Mouse (Mus musculus) heart, adult 8-10 months (tissue): ENCODE results near the gene Unc5b. TPM values are rescaled to one million over a fixed set of nuclear protein-coding genes. Genes with fewer than 3 reads are reported as not detected.

Experiments
- DNase-seq: peaks from one replicate; pipeline ENCODE4 v3.0.0; 2022; ENCODE audit warnings: low spot score
- total RNA-seq, 4 experiments: library from RNA; stranded (reverse); gene quantifications; 2 replicates each; pipeline ENCODE4 v1.2.4; 2022

Gene Unc5b
- total RNA-seq, 4 experiments from 2014 or later, result 9.6 to 14.5 (median 12.0) TPM

GRCm38 (mm10) chr10:60800295-60801167 is 30.9 kb downstream of the Unc5b start:
- DNase-seq, result no peak

DNA sequence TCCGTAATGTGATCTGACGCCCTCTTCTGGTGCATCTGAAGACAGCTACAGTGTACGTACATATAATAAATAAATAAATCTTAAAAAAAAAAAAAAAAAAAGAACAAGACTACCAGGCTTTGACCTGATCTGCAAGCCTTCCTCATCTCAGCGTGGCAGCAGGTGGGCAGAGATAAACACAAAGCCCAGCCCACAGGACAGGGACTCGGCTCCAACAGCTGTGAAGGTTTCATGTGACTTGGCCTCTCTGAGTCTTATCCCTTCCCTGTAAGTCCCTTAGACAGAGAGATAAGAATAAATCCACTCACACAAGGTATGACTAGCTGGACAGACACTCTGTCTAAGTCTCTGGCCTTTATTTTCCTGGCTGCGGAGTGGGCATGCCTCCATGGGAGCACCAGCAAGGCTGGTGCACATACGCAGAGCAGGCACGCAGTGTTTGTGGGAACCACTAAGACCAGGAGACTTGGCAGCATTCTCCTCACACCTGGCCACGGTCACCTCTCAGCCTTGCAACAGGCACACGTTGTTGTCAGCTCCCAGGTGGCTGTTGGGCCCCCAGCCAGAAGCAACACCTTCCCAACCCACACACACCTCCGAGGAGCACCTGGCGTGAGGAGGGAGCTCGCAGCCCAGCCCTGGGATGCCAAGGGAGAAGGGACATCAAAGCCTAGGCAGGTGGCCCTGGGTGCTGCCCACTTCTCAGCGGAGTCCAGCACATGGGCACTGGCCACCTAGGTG is 33.5 kb downstream of the Unc5b start:
- no peak for DNase-seq

- no peak for DNase-seq
These were observed 34.9 kb downstream of the Unc5b start for GRCm38 (mm10) chr10:60796474-60796873.

DNA sequence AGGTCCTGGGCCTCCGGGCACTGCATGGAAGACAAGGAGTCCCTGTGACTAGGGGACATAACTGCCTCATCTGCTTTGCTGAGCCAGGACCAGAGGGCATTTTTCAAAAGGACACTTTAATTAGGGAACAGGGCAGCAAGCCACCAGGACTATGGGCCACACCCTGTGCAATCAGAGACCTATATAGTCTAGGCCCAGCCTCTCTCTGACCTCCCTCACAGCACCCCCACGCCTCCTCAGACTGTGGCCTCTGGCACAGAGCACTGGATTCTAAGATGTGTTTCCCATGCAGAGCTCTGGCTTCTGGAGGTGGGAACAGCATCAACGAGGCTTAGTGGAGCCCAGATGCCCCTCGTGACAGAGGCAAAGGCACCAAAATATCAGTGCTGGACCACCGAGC is 35.4 kb downstream of the Unc5b start:
- DNase-seq, result no peak

GRCm38 (mm10) chr10:60794792-60795191 is 36.6 kb downstream of the Unc5b start:
- no peak for DNase-seq

DNA sequence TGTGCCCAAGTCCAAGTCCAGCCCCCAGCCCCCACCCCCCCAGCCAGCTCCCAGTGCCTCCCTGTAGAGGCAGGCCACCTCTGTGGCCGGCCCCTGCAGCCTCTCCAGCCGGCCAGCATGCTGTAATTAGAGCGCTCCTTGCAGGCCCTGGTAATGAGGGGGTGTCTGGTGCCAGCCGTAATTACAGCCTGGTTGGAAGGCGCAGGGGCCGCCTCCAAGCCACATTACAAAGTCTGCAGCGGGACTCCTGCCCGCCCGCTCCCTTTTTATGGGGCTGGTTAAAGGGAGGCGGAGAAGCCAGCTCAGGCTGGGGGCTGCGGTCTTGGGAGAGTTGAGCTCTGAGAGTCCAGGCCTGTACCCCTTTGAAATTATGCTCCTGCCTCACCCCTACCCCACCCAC is 37.0 kb downstream of the Unc5b start:
- DNase-seq, result no peak

GRCm38 (mm10) chr10:60792841-60793240 is 38.5 kb downstream of the Unc5b start:
- DNase-seq, result peak; percentile 76

- DNase-seq, result no peak
These were observed 39.0 kb downstream of the Unc5b start for GRCm38 (mm10) chr10:60792365-60792764.

- DNase-seq, result no peak
These were observed 40.5 kb downstream of the Unc5b start for GRCm38 (mm10) chr10:60790912-60791311.

GRCm38 (mm10) chr10:60787303-60788074 is 43.9 kb downstream of the Unc5b start:
- no peak for DNase-seq

DNA sequence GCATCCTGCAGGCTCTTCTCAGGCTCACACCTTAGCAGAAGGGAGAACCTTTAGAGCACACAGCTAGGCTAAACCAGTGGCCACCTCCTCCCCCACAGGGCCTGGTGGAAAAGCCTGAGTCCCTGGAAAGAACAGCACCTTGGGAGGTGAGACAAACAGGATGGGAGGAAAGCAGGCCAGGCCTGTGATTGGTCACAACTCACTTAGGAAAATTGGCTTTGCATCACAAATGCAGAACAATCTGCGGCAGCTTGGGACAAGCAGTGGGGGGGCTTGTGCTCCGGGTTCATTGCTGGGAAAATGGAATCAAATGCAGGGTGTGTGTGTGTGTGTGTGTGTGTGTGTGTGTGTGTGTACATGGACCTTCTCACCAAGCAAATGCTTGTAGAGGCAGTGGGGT is 47.8 kb downstream of the Unc5b start:
- DNase-seq, result no peak

DNA sequence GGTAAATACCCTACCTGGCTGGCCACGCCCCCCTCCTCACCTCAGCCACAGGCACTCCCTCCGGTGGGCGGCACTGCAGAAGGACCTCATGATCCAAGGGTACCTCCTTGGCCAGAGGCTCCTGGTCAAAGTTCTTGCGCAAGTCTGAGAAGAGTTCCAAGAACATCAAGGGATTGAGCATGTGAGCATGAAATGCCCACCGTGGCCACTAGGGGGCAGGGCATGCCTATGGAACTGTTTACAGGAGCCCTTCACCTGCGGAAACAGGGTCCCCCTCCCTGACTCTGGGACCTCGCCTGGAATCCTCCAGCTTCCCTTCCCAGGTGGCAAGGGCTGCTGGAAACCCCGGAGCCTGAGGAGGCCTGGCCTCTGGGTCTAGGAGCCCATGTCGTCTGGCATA is 51.8 kb downstream of the Unc5b start:
- peak; percentile 72 for DNase-seq

DNA sequence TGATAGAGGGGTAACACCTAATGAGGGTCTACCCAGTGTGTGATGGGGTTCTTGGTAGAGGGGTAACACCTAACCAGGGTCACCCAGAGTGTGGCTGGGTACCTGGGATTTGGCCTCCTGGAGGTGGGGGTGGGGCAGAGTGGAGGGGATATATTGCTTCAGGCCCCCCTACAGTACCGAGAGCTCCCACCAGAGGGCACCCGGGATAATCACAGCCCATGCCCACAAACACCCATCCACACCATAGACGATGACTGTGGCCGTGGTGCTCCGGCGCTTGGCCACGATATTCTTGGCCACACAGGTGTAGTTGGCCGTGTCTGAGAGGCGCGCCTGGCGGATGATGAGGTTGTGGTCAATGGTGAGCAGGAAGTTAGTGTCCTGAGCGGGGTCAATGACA is 52.8 kb downstream of the Unc5b start:
- no peak for DNase-seq

DNA sequence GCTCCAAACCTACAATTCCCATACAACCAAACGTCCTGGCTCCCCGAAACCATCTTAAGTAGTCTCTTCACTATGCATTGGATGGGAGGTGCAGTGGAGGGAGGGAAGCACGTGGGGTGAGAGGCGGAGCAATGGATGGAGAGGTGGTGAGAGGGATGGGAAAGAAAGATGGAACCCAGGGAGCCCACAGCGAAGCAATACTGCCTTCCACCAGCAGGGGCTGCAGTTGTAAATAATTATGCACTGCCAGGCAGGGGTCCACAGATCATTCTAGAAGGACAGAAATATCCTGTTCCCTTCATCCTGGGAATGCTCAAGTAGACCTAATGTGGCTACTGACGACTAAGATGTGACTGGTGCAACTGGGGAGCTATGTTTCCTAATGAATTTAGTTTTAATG is 55.9 kb downstream of the Unc5b start:
- DNase-seq, result no peak

DNA sequence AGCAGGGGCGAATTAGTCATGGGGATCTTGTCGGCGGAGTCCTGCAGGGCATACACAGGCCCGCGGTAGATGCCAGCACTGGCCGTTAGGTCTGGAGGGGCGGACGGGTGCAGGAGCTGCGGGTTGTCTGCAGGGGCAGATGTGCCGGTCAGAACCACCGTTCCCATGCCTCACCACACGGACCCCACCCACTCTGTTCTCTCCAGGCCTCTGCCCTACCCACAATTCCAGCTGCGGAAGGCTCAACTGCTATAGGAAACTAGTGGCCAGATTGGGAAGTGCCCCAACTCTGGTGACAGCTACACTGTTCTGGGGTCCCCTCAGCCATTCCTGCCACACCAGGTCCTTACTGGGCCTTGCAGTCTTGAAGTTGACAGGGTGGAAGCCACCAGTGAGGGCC is 56.8 kb downstream of the Unc5b start:
- DNase-seq, result no peak

GRCm38 (mm10) chr10:60770855-60771254 is 60.5 kb downstream of the Unc5b start:
- no peak for DNase-seq

- DNase-seq, result no peak
These were observed 62.8 kb downstream of the Unc5b start for GRCm38 (mm10) chr10:60768614-60769013.

GRCm38 (mm10) chr10:60767400-60767799 is 64.0 kb downstream of the Unc5b start:
- no peak for DNase-seq

DNA sequence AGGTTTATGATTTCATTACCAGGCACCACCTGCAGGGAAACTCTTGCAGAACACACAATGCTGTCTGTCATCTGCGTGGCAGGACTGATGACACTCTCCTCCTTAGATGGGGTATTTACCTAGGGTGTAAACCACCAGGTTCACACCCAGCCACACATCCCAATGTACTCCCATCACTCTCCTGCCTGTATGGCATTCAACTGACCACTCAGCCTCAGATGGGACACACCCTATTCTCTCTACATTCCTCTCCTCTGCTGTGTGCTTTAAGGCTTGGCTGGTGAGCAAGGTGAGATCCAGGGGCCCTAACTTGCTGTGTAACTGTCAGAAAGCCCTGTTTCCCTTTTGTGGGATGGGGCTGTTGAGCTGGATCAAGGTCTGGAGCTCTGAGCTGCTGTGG is 69.3 kb downstream of the Unc5b start:
- no peak for DNase-seq

DNA sequence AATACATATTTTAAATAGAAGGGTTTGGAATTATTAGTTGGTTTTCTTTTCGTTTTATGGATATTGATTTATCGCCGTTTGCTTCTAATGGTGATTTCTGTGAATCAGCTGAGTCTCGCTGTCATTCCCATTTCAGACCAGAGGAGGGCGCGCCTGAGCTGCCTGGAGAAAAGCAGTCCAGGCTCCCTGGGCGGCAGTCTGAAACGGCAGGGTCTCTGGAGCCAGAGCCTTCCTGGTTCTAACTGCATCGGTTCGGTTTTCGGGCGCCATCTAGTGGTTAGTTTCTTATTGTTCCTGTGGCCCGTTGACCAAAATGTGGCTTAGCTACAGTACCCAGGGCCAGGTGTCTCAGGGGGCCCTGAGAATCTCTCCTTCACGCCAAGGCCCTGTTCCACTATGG is 71.0 kb downstream of the Unc5b start:
- DNase-seq, result peak; percentile 95

DNA sequence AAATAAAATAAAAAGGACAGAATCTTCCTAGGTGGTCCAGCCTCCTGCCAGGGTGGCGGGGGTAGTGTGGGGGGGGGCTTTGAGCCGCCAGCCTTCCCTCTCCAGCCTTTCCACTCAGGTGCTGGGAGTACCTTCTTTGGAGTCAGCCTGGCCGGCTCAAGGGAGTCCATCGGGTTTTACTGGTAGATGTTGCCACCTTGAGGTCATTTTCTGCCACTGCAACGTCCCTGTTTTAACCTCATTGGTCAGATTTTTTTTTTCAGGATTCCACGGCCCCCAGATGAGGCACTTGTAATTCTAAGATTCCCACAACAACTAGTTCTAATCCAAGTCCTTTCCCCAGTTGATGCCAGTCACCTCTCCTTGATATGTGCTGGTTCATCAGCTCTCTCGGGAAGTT is 74.4 kb downstream of the Unc5b start:
- peak; percentile 74 for DNase-seq

DNA sequence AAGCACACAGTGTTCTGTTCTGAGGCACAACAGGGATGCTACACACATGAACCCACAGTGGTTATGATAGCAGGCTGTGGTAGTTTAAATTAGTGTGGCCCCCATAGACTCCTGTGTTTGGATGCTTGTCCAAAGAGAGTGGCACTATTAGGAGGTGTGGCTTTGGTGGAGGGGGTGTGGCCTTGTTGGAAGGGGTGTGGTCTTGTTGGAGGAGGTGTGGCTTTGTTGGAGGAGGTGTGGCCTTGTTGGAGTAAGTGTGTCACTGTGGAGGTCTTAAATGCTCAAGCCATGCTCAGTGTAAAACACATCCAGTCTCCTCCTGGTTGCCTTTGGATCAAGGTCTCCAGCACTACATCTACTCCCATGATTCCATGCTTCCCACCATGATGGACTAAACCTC is 75.2 kb downstream of the Unc5b start:
- DNase-seq, result no peak
